Mouse (Mus musculus): ENCODE data around the gene Prom2.

DNA sequence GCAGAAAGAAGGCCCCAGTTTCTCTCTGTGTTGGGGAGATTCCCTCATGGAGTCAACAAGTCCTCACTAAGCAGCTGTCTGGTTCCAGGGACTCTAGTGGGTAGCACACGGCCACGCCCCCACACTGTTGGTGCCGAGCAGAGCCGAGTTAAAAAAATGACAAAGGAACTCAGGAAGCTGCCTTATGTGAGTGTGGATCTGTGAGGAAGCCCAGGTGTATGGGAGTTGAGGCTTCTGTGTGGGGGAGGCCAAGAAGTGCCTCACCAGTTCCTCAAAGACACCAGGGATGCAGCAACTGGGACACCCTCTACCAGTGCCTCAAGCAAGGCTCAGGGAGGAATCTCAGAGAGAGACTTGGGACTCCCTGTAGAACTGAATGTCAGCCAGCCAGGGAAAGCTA is 62.1 kb downstream of the Prom2 start:
- no peak for TF ChIP-seq POLR2A (IDR thresholded peaks at IDR 0.05; ENCODE audit: borderline replicate concordance, extremely low read depth, insufficient read depth, insufficient read length, poor library complexity, severe bottlenecking)
- TF ChIP-seq CTCF (IDR thresholded peaks at IDR 0.05; ENCODE audit: borderline replicate concordance, extremely low read depth, insufficient read depth, insufficient read length): no peak
